Mouse (Mus musculus) cerebellum, postnatal 4 days (tissue): Measurements from ENCODE around the gene Brip1.
"Not testable (repeated sequence)": the region's sequence is repeated elsewhere in the genome, so short reads cannot be mapped to it uniquely, and the experiment has no call there.

Experiments
- DNase-seq, 2 experiments: peaks; one replicate each; pipeline ENCODE4 v3.0.0; 2022; ENCODE audit warnings: low spot score in 2 of 2, mixed read lengths in 1 of 2

Brip1 gene

GRCm38 (mm10) chr11:86201037-86201786 lies at the start of gene Brip1:
Gene Brip1 (minus strand): TSS chr11:86201193.
- peak; percentile 87 to 91 for DNase-seq

GRCm38 (mm10) chr11:86232446-86232845 lies 31.5 kb upstream of the Brip1 start:
- DNase-seq: no peak

GRCm38 (mm10) chr11:86231781-86232350 lies 30.9 kb upstream of the Brip1 start:
- DNase-seq: no peak

GRCm38 (mm10) chr11:86226646-86227180 lies 25.7 kb upstream of the Brip1 start:
- no peak for DNase-seq

GRCm38 (mm10) chr11:86225761-86226160 lies 24.8 kb upstream of the Brip1 start:
- no peak for DNase-seq

GRCm38 (mm10) chr11:86211803-86212202 lies 10.8 kb upstream of the Brip1 start:
- no peak for DNase-seq

GRCm38 (mm10) chr11:86209123-86209522 lies 8.1 kb upstream of the Brip1 start:
- no peak for DNase-seq

GRCm38 (mm10) chr11:86205876-86206275 lies 4.9 kb upstream of the Brip1 start:
- no peak for DNase-seq

- no peak for DNase-seq
Measured at GRCm38 (mm10) chr11:86205031-86205430, 4.0 kb upstream of the Brip1 start.

- DNase-seq: no peak
Measured at GRCm38 (mm10) chr11:86201901-86202675, 1.1 kb upstream of the Brip1 start.

- no peak for DNase-seq
Measured at GRCm38 (mm10) chr11:86200460-86201021, 452 bp downstream of the Brip1 start.

GRCm38 (mm10) chr11:86199733-86200132 lies 1.3 kb downstream of the Brip1 start:
- no peak for DNase-seq

- not testable (repeated sequence) for DNase-seq
Measured at GRCm38 (mm10) chr11:86185224-86185623, 15.8 kb downstream of the Brip1 start.

GRCm38 (mm10) chr11:86175833-86176232 lies 25.2 kb downstream of the Brip1 start:
- no peak for DNase-seq

- peak; percentile 27 to 60 for DNase-seq
Measured at GRCm38 (mm10) chr11:86174173-86174572, 26.8 kb downstream of the Brip1 start.

GRCm38 (mm10) chr11:86170743-86171142 lies 30.2 kb downstream of the Brip1 start:
- DNase-seq: no peak

- no peak for DNase-seq
Measured at GRCm38 (mm10) chr11:86160251-86160650, 40.7 kb downstream of the Brip1 start.

- no peak for DNase-seq
Measured at GRCm38 (mm10) chr11:86158950-86159349, 42.0 kb downstream of the Brip1 start.

GRCm38 (mm10) chr11:86155638-86156037 lies 45.4 kb downstream of the Brip1 start:
- no peak for DNase-seq

GRCm38 (mm10) chr11:86131324-86131723 lies 69.7 kb downstream of the Brip1 start:
- no peak for DNase-seq

- DNase-seq: no peak
Measured at GRCm38 (mm10) chr11:86117078-86117869, 83.7 kb downstream of the Brip1 start.
